Mouse (Mus musculus) c-Kit-positive CD71-negative TER-119-negative erythroid progenitor cells, embryonic 14.5 days (primary cell): ENCODE results near the gene Sohlh2.

ENCODE experiments used
- DNase-seq: peaks from one replicate; pipeline ENCODE4 v3.0.0-alpha.2; 2013; ENCODE audit warnings: low read depth

Gene Sohlh2

GRCm38 (mm10) chr3:55207665-55208064, 25.8 kb downstream of the Sohlh2 start:
- DNase-seq = no peak

- DNase-seq = no peak
These were observed 30.4 kb downstream of the Sohlh2 start for GRCm38 (mm10) chr3:55212254-55212653.

GRCm38 (mm10) chr3:55213785-55214184, 32.0 kb downstream of the Sohlh2 start:
- DNase-seq = no peak

GRCm38 (mm10) chr3:55214413-55214812, 32.6 kb downstream of the Sohlh2 start:
- no peak for DNase-seq

- DNase-seq = no peak
These were observed 40.7 kb downstream of the Sohlh2 start for GRCm38 (mm10) chr3:55222502-55222901.

GRCm38 (mm10) chr3:55223862-55224261, 42.0 kb downstream of the Sohlh2 start:
- DNase-seq = no peak

GRCm38 (mm10) chr3:55226501-55227213, 44.8 kb downstream of the Sohlh2 start:
- peak; percentile 16 for DNase-seq

GRCm38 (mm10) chr3:55227214-55227581, 45.4 kb downstream of the Sohlh2 start:
- DNase-seq = no peak

GRCm38 (mm10) chr3:55241730-55242421, 60.0 kb downstream of the Sohlh2 start, which contains the start of gene Dclk1:
Gene Dclk1, plus strand, starts transcription at chr3:55242364.
- DNase-seq = no peak

GRCm38 (mm10) chr3:55242422-55243055, 60.7 kb downstream of the Sohlh2 start:
- no peak for DNase-seq

- DNase-seq = no peak
These were observed 61.2 kb downstream of the Sohlh2 start for GRCm38 (mm10) chr3:55243056-55243471.

GRCm38 (mm10) chr3:55244087-55244486, 62.3 kb downstream of the Sohlh2 start:
- no peak for DNase-seq

GRCm38 (mm10) chr3:55246618-55247272, 64.9 kb downstream of the Sohlh2 start:
- no peak for DNase-seq

GRCm38 (mm10) chr3:55248048-55248447, 66.2 kb downstream of the Sohlh2 start:
- DNase-seq = no peak

- no peak for DNase-seq
These were observed 66.7 kb downstream of the Sohlh2 start for GRCm38 (mm10) chr3:55248508-55248907.

GRCm38 (mm10) chr3:55250631-55251030, 68.8 kb downstream of the Sohlh2 start:
- DNase-seq = no peak
